Mouse (Mus musculus) c-Kit-negative CD71-positive TER-119-positive erythroid progenitor cells, embryonic 14.5 days (primary cell): ENCODE measurements around the gene Sel1l3.

Experiments used
- DNase-seq: peaks from one replicate; pipeline ENCODE4 v3.0.0-alpha.2; 2013; ENCODE audit warnings: low read depth, low spot score

The Sel1l3 gene

GRCm38 (mm10) chr5:53213711-53214352 lies at the start of gene Sel1l3:
Sel1l3 (minus strand) TSS chr5:53213927.
- DNase-seq = no peak

- DNase-seq = no peak
Observed at GRCm38 (mm10) chr5:53261999-53262398, 48.3 kb upstream of the Sel1l3 start.

DNA sequence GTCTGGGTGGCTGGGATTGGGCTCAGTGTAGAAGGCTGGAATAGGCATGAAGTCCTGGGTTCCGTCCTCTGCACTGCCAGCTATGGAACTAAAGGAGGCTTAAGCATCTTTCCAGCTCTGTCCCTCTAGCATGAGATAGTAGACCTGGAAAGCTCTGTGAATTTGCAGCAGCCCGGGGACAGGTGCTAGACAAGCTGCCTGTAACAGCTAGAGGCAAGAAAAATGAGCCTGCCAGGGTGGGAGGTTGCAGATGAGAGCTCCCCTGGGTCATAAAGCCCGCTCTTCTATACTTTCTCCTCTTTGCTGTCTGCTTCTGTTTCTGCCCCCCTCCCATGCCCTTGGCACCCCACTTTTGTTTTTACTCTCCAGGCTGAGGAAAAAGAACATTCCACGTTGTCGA lies 46.2 kb upstream of the Sel1l3 start:
- no peak for DNase-seq

GRCm38 (mm10) chr5:53258038-53258786 lies 44.5 kb upstream of the Sel1l3 start:
- no peak for DNase-seq

GRCm38 (mm10) chr5:53254821-53255220 lies 41.1 kb upstream of the Sel1l3 start:
- no peak for DNase-seq

- no peak for DNase-seq
Observed at GRCm38 (mm10) chr5:53254154-53254553, 40.4 kb upstream of the Sel1l3 start.

GRCm38 (mm10) chr5:53249431-53250061 lies 35.8 kb upstream of the Sel1l3 start:
- no peak for DNase-seq

- no peak for DNase-seq
Observed at GRCm38 (mm10) chr5:53248499-53248898, 34.8 kb upstream of the Sel1l3 start.

DNA sequence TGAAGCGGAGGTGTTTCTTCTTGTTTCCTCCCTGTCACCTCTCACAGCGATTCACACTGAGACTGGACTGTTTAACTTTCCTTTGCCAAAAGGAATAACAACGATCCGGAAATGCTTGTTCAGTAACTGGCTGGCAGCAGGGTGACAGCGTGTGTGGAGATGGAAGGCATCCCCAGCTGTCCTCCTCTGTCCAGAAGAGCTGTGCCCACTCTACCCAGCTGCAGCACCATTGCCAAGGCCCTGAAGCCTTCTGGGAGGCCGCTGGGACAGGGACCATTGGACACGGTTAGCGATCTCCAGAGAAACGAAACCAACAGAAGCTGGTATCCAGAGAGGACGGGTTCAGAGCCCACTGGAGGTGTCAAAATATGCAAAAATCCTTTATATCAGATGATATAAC lies 30.2 kb upstream of the Sel1l3 start:
- DNase-seq = no peak

DNA sequence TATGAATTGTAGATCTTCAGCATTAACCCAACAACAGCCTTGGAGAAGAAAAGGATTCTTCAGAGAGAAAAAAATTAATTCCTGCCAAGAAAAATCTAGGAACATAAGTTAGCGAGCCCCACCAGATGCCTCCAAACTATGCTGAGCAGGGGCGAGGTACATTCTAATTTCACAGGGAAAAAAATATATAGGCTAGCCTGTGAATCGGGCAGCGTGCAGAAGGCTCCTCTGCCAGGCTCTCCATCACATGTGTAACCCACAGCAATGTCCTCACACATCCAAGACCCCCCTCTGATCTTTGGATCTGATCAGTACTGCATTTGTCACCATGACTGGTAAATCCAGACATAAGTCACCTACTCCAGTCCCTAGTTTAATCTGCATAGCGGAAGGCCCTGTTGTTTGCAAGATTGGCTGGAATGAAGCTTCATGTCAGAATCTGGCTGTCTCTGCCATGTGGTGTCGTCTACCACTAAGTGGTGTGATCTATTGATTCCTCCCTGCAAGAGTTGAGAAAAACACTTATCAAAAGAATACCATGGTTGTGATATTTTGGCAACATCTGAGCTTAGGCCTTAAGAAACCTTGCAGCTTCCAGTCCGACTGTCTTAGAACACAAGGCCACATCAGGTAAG lies 29.3 kb upstream of the Sel1l3 start:
- DNase-seq = no peak

DNA sequence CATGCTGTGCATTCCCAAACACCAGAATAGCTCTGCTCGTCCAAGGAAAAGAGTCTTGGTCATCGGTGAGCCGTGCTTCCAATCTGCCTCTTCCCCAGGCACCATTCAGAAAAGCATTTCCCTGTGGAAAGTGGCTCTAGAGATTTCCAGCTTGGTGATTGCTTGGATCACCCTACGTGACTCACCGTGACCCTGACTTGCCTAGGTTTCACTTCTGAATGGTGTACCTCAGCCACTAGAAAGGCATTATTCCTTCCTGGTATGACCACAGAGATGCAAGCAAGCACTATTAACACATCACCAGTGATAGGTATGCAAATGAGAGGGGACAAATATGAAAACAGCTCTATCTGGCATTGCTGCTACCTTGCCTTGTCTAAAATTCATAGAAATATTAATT lies 28.2 kb upstream of the Sel1l3 start:
- DNase-seq = no peak

GRCm38 (mm10) chr5:53241109-53241508 lies 27.4 kb upstream of the Sel1l3 start:
- no peak for DNase-seq

DNA sequence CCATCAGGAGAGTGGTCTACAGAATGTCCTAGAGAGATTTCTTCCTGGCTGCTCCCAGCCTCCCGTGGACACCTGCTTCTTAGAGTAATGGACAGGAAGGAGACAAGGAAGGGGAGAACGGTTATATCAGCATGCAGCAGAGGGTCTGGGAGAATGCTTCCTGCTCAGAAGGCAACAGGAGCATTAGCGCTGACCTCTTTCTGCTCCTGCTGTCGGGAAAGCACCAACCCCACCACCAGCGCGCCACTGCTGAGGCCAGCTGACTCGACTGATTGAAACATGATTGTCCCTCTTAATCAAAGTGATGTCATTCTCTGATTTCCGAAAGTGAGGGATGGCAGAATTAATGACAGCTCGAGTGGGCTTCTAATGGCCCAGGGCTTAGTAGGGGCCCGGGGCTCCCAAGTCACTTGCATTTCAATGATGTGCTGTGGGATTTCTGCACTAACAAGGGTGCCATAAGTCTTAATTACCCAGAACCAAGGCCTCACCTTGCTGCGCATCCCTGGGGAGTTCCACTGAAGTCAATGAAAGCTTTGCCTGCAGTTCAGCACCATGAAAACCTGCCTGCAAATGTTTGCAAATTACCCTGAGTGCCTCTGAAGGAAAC lies 26.2 kb upstream of the Sel1l3 start:
- DNase-seq = no peak

DNA sequence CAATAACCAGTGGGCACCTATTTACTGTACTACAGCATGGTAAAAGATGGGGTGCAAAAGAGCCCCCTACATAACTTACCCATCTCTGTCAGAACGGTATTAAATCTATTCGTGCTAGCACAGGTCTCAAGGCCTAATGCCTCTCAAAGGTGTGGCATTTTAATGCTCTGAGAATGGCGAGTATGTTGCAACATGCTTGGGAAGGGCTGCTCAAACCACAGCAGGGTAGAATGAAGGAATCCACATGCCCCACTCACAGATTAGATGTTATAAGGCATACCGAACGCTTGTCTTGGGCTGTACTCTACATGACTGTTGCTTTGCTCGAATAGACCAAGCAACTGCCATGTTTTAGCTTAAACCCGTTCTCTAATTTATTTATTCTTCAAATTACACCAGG lies 25.5 kb upstream of the Sel1l3 start:
- DNase-seq = no peak

- no peak for DNase-seq
Observed at GRCm38 (mm10) chr5:53238761-53239160, 25.0 kb upstream of the Sel1l3 start.

GRCm38 (mm10) chr5:53236749-53237148 lies 23.0 kb upstream of the Sel1l3 start:
- DNase-seq = no peak

DNA sequence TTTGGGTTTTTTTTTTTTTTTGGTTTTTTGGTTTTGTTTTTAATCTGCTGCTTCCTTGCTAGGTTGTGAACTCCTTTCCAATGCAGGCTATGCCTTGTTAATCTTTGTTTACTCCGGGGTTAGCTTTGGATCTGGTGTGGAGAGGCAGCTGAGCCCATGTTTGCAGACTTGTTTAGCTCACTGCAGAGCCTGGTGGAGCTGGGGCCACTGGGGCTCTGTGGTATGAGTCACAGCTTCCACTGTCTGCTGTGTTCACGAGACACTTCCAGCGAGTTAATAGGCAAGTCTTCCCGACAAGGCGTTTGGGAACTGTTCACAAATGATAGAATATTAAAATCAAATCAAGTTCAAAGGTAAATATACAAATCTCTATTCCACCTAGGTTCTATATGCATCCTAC lies 22.4 kb upstream of the Sel1l3 start:
- no peak for DNase-seq

DNA sequence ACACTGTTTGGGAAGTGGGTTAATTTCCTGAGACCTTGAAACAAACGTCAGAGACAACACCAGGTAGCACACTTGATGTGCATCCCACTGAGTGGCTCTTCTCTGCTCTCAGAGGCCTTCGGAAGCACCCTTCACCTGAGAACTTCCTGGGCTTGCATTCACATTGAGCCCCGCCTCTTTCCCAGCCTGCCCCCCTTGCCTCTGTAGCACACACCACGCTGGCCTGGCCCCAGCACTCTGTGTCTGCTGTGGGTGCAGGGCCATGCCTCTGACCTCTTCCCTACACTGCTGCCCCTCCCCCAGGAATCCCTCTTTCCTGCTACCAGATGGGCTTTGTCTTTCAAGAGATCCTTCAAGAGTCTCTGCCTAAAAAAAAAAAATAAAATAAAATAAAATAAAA lies 21.8 kb upstream of the Sel1l3 start:
- no peak for DNase-seq

DNA sequence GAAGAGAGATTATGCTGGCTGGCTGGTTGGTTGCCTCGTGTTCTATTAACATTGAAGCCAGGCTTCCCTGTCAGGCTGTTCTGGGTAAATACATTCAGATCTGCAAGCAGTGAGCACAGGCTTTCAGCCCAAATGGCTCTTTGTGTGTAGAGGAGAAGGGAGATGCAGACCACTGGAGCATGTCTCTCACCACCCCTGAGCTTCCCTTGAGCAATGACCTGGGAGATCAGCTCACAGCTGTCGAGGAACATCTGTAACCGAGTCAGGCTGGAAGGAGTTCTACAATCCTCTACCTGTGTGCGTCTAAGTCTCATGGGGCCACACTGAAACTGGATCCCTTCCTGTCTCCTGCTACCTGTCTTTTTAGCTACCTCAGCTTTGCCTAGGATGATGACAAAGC lies 16.8 kb upstream of the Sel1l3 start:
- no peak for DNase-seq

GRCm38 (mm10) chr5:53225434-53225833 lies 11.7 kb upstream of the Sel1l3 start:
- DNase-seq = no peak

DNA sequence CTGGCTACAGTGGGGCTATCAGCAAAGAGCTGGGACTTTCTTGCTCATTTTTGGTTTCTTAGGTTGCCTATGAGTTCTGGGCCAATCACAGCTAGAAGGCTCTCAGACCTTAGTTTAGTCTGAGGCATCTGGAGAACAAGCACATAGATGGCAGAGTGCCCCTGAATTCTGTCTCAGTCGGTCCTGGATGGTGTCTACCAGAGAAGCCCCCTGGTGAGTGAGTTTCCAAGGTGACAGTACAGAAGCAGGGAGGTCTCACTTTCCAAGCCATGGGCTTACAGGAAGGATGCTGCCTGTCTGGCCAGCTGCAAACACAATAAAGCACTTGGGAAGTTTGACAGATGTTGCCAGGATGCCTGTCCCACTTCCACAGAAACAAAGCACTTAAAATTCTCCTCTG lies 1.1 kb upstream of the Sel1l3 start:
- no peak for DNase-seq

- DNase-seq = no peak
Observed at GRCm38 (mm10) chr5:53214362-53214761, 635 bp upstream of the Sel1l3 start.
